Mouse (Mus musculus) embryonic fibroblast, embryonic 13.5 days (primary cell): Measurements from ENCODE around the gene Slc38a4.

Experiments
- CTCF ChIP-seq: IDR thresholded peaks from 2 replicates; pipeline ENCODE4 v1.5.1; 2011; ENCODE audit warnings: mild to moderate bottlenecking, control low read depth, low read length, moderate library complexity, borderline replicate concordance; ENCODE audit not compliant: insufficient read depth
- POLR2A ChIP-seq: IDR thresholded peaks from 2 replicates; pipeline ENCODE4 v1.6.1; 2011; ENCODE audit warnings: low read depth, mild to moderate bottlenecking, control low read depth, low read length, moderate library complexity

DNA sequence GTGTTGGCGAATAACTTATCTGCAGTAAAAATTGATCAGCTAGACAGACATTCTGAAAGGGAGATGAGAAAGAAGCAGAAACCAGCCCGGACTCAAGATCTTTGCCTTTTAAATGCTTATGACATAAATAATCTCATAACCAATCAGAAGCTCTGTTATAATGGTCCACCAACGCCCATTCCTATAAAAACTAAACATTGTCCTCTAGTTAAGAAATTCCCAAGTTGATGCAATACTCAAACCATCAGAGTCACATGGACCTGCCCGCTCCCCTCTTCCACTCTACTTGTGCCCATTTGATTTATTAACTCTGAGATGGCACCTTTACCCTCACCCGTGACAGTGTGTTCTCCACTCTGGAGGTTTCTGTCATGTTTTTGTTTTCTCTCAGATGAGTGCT lies 23.9 kb downstream of the Slc38a4 start:
- TF ChIP-seq POLR2A = no peak
- no peak for TF ChIP-seq CTCF
